Mouse (Mus musculus): ENCODE measurements around the gene Rnf180. TPM values are rescaled to one million over a fixed set of nuclear protein-coding genes. Genes with fewer than 3 reads are reported as not detected.

Gene Rnf180
- polyA plus RNA-seq, 1 experiment, result 0.72 TPM

DNA sequence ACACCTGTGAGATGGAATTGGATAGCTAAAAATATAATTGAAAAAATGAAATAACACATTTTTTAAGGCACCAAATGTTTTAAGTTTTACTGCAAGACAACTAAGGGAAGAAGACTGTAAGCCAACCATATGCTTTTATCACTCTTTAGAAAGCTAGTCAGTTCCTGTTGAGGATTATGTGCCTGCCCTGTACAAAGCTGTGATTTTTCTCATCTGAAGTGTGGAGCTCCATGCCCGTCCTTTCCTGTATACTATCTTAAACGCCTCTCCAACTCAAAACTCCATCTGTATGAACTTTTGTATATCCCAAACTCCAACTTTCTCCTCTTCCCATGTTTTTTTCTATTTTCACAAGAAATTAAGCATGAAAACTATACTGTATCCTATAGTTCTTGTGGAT is 10.9 kb upstream of the Rnf180 start:
- no peak for DNase-seq
- WGBS, result 83% methylated on average over 2 of the region's 2 CpGs
- Histone ChIP-seq H3K27me3 (replicated peaks; ENCODE audit: control insufficient read depth, insufficient read depth, low read length) (no peaks in the 10 kb centered on the region), H3K27ac (ENCODE audit: insufficient read depth, low read depth, low read length) (no peak overlapping the region), H3K4me1 (ENCODE audit: control insufficient read depth, insufficient read depth, low read length) (no peaks in the 10 kb centered on the region), H3K36me3 (ENCODE audit: control insufficient read depth, insufficient read depth, low read length) (no peaks in the 10 kb centered on the region), H3K4me3 (ENCODE audit: insufficient read depth, low read depth, low read length) (no peak overlapping the region)
- no peak for TF ChIP-seq CTCF (conservative IDR thresholded peaks at IDR 0.05; ENCODE audit: insufficient read depth, insufficient read length, low read depth, low read length)
- no peak for TF ChIP-seq POLR2A (IDR thresholded peaks at IDR 0.05; ENCODE audit: low read depth, low read length)

- H3K4me1 ChIP-seq (ENCODE audit: control insufficient read depth, insufficient read depth, low read length), result no peaks in the 10 kb centered on the region
- no peaks in the 10 kb centered on the region for H3K27me3 ChIP-seq (replicated peaks; ENCODE audit: control insufficient read depth, insufficient read depth, low read length)
- H3K36me3 ChIP-seq (ENCODE audit: control insufficient read depth, insufficient read depth, low read length), result no peaks in the 10 kb centered on the region
- no peak overlapping the region for H3K27ac ChIP-seq (ENCODE audit: insufficient read depth, low read depth, low read length)
- DNase-seq, result no peak
- no peak for TF ChIP-seq POLR2A (IDR thresholded peaks at IDR 0.05; ENCODE audit: low read depth, low read length)
- no peak for TF ChIP-seq CTCF (conservative IDR thresholded peaks at IDR 0.05; ENCODE audit: insufficient read depth, insufficient read length, low read depth, low read length)
- no peak overlapping the region for H3K4me3 ChIP-seq (ENCODE audit: insufficient read depth, low read depth, low read length)
- WGBS, result 56% methylated on average over 4 of the region's 4 CpGs
These were observed 9.4 kb upstream of the Rnf180 start for GRCm38 (mm10) chr13:105304054-105304453.

DNA sequence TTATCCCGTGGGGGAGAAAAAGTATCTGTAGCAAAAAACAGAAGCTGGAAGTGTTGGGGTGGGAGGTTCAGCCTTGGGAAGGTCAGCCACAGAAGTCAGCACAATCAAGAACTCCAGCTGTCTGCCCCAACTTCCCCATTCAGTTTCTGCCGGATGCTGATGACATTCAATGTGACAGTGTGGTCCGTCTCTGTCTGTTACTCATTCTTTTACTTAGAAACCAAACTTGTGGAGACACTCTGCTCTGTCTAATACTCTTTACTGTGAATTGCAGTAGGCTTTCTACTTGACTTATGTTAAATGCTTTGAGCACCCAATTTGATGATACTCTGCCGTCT is 5.4 kb upstream of the Rnf180 start:
- TF ChIP-seq POLR2A (IDR thresholded peaks at IDR 0.05; ENCODE audit: low read depth, low read length), result no peak
- TF ChIP-seq CTCF (conservative IDR thresholded peaks at IDR 0.05; ENCODE audit: insufficient read depth, insufficient read length, low read depth, low read length), result no peak
- WGBS, result 51% methylated on average over 4 of the region's 4 CpGs
- H3K4me3 ChIP-seq (ENCODE audit: insufficient read depth, low read depth, low read length), result no peak overlapping the region
- H3K27ac ChIP-seq (ENCODE audit: insufficient read depth, low read depth, low read length), result no peak overlapping the region
- peak; percentile 20 for DNase-seq
- no peaks in the 10 kb centered on the region for H3K4me1 ChIP-seq (ENCODE audit: control insufficient read depth, insufficient read depth, low read length)
- H3K27me3 ChIP-seq (replicated peaks; ENCODE audit: control insufficient read depth, insufficient read depth, low read length), result no peaks in the 10 kb centered on the region
- no peaks in the 10 kb centered on the region for H3K36me3 ChIP-seq (ENCODE audit: control insufficient read depth, insufficient read depth, low read length)

GRCm38 (mm10) chr13:105299162-105300008 is 4.8 kb upstream of the Rnf180 start:
- Histone ChIP-seq H3K36me3 (ENCODE audit: control insufficient read depth, insufficient read depth, low read length) (no peaks in the 10 kb centered on the region), H3K27me3 (replicated peaks; ENCODE audit: control insufficient read depth, insufficient read depth, low read length) (no peaks in the 10 kb centered on the region), H3K27ac (ENCODE audit: insufficient read depth, low read depth, low read length) (no peak overlapping the region), H3K4me3 (ENCODE audit: insufficient read depth, low read depth, low read length) (no peak overlapping the region), H3K4me1 (ENCODE audit: control insufficient read depth, insufficient read depth, low read length) (no peaks in the 10 kb centered on the region)
- 33% methylated on average over 4 of the region's 4 CpGs for WGBS
- no peak for DNase-seq
- TF ChIP-seq CTCF (conservative IDR thresholded peaks at IDR 0.05; ENCODE audit: insufficient read depth, insufficient read length, low read depth, low read length), result no peak
- no peak for TF ChIP-seq POLR2A (IDR thresholded peaks at IDR 0.05; ENCODE audit: low read depth, low read length)

DNA sequence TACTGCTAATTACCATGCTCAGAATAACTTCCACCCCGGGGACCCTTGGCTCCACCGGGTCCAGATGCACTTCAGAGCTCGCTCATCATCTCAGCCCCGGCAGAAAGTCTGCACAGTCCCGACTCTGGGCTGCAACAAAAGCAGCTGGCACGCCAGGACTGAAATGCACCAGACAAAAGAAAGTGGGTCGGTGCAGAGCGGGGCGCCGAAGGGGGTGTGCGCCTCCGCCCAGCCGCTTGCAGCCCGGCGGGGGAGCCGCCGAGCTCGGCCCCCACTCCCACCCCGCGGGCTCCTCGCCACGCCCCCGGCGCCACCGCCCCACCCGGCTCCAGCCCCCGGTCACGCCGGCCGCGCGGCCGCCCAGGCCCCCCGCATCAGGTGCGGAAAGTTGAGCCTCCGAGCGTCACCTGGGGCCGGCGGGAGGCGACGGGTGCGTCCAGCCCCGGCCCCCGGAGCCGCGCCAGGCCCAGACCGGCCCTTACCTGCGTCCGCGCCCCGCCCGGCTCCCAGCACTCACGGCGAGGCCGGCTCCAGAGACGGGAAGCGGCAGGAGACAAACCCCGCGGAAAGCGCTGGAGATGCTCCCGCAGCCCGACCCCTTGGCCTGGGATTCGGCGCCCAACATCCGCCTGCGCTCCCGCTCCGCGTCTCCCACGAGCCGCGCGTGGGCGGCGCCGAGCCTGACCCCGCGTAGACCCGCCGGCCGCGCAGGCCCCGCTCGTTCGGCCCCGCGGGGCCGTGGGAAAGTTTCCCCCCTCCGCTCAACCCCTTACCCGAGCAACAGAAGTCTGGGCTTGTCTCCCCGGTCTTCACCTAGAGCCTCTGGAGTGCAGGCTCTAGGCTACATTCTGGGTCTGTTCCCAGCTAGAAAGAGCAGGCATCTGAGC is 591 bp downstream of the Rnf180 start:
- DNase-seq, result peak; percentile 30
- WGBS, result 1% methylated on average over 91 of the region's 91 CpGs
- no peaks in the 10 kb centered on the region for H3K36me3 ChIP-seq (ENCODE audit: control insufficient read depth, insufficient read depth, low read length)
- no peaks in the 10 kb centered on the region for H3K4me1 ChIP-seq (ENCODE audit: control insufficient read depth, insufficient read depth, low read length)
- H3K4me3 ChIP-seq (ENCODE audit: insufficient read depth, low read depth, low read length), result peak overlapping the region; percentile 56
- TF ChIP-seq POLR2A (IDR thresholded peaks at IDR 0.05; ENCODE audit: low read depth, low read length), result no peak
- TF ChIP-seq CTCF (conservative IDR thresholded peaks at IDR 0.05; ENCODE audit: insufficient read depth, insufficient read length, low read depth, low read length), result no peak
- peaks cover 4% of the 10 kb centered on the region; the same call in 1 of the 2 replicates for H3K27me3 ChIP-seq (replicated peaks; ENCODE audit: control insufficient read depth, insufficient read depth, low read length)
- no peak overlapping the region for H3K27ac ChIP-seq (ENCODE audit: insufficient read depth, low read depth, low read length)

DNA sequence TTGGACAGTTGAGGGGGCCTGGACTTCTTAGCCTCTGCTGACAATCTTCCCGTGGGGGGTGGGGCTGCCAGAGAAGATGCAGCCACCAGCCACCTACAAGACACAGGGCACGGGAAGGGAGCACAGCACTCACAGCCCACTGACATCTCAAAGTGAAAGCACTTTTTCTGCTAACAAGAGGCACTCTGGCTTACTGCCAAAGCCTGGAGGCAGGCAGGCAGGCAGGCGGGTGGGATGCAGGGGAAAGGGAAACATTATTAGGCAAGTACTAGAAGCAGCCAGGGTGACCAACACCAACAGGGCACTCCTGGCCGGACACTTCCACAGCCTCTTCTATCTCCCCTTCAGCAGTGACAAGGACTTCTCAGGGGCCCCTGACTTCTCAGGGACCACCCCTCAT is 2.8 kb downstream of the Rnf180 start:
- TF ChIP-seq CTCF (conservative IDR thresholded peaks at IDR 0.05; ENCODE audit: insufficient read depth, insufficient read length, low read depth, low read length) (no peak), POLR2A (IDR thresholded peaks at IDR 0.05; ENCODE audit: low read depth, low read length) (no peak)
- Histone ChIP-seq H3K36me3 (ENCODE audit: control insufficient read depth, insufficient read depth, low read length) (no peaks in the 10 kb centered on the region), H3K4me3 (ENCODE audit: insufficient read depth, low read depth, low read length) (no peak overlapping the region), H3K27ac (ENCODE audit: insufficient read depth, low read depth, low read length) (no peak overlapping the region), H3K27me3 (replicated peaks; ENCODE audit: control insufficient read depth, insufficient read depth, low read length) (peaks cover 4% of the 10 kb centered on the region), H3K4me1 (ENCODE audit: control insufficient read depth, insufficient read depth, low read length) (no peaks in the 10 kb centered on the region)
- DNase-seq, result peak; percentile 28
- 24% methylated on average over 4 of the region's 4 CpGs for WGBS

GRCm38 (mm10) chr13:105290594-105290993 is 4.0 kb downstream of the Rnf180 start:
- H3K27ac ChIP-seq (ENCODE audit: insufficient read depth, low read depth, low read length), result no peak overlapping the region
- no peak overlapping the region for H3K4me3 ChIP-seq (ENCODE audit: insufficient read depth, low read depth, low read length)
- no peaks in the 10 kb centered on the region for H3K36me3 ChIP-seq (ENCODE audit: control insufficient read depth, insufficient read depth, low read length)
- H3K4me1 ChIP-seq (ENCODE audit: control insufficient read depth, insufficient read depth, low read length), result no peaks in the 10 kb centered on the region
- peaks cover 4% of the 10 kb centered on the region for H3K27me3 ChIP-seq (replicated peaks; ENCODE audit: control insufficient read depth, insufficient read depth, low read length)
- no peak for DNase-seq
- WGBS, result 86% methylated on average over 2 of the region's 2 CpGs
- TF ChIP-seq POLR2A (IDR thresholded peaks at IDR 0.05; ENCODE audit: low read depth, low read length) (no peak), CTCF (conservative IDR thresholded peaks at IDR 0.05; ENCODE audit: insufficient read depth, insufficient read length, low read depth, low read length) (no peak)

Data from kidney, adult 2 months (tissue).